Mouse (Mus musculus): ENCODE measurements at regions not wholly inside any gene's neighbourhood (a gene's known extent, or its start where the extent isn't known, plus 50 kb on each side); places are given as distances from the start of the nearest gene placed in this dataset.

DNA sequence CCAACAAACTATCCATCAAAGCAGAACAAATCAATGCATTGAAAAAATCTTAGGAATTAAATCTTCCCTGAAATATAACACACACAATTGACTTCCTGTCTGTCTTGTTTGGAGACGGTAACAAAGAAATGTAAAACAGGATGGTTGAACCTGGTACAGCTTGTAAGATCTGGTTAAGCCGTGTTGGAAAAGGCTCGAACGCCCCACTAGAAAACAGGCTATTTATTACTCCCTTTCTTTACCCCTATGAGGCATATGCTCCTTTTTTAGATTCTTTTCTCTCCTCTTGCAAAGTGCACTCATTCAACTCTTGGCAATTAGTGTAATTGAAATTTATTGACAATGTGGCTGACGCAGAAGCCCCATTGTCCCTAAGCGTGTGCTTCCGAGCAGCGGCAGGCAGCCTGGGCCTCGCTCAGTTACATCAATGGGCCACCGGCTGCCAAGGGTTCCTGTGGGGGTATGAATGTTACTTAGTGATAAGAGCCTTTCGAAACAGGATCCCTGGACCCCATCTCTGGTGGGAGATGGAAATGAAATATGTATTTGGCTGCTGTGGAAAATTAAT, 297.2 kb upstream of the Adamts16 start:
- no peak for DNase-seq (ENCODE audit: low spot score)

GRCm38 (mm10) chr13:71135940-71136632, 294.5 kb upstream of the Adamts16 start:
- no peak for DNase-seq (ENCODE audit: low spot score)

- DNase-seq (ENCODE audit: low spot score): no peak
Measured at GRCm38 (mm10) chr13:71121484-71121883, 279.9 kb upstream of the Adamts16 start.

DNA sequence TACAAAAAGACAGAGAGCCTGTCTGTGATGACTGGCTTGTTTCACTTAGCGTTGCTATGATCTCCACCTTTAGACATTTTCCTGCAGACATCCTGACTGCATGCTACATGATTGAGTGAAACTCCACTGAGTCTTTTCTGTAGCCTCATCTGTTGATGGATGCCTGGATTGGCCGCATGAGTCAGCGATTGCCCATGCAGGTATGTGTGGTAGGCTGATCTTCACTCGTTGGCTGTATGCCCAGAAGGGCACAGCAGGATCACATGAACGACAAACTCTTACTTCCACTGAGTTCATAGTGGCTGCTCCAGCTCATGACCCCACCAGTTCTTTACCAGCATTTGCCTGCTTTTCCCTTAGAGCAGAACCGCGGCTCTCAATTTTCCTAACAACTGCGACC, 266.6 kb upstream of the Adamts16 start:
- no peak for DNase-seq (ENCODE audit: low spot score)

DNA sequence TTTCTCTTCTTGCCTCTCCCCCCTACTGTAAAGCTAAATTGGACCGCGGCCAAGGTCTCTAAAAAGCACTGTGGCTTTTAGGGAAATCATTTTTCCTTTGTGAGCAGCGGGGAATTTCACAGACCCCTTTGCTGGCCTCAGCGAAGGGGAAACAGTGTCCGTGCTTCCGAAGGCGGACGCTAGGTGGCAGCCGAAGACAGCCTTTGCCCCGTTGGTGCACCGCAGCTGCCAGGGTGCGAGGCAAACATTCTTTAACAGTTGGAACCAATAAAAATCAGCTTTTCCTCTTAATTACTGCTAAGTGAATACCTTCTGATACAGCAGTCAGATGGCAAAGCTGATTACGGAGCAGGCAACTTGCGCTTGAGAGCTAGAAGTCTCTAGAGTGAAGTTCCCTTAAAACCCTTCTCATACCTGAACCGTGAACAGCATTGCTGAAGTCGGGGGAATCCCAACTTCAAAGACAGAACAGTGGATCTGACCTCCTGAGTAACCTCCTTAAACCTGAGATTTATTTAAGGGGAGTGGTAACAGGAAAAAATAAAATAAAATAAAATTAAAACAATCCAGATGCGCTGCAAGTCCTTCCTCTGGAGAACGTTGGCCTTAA, 263.7 kb upstream of the Adamts16 start:
- DNase-seq (ENCODE audit: low spot score): peak; percentile 46

GRCm38 (mm10) chr13:71104419-71105228, 263.0 kb upstream of the Adamts16 start:
- DNase-seq (ENCODE audit: low spot score): no peak

- DNase-seq (ENCODE audit: low spot score): no peak
Measured at GRCm38 (mm10) chr13:71084301-71084700, 242.7 kb upstream of the Adamts16 start.

DNA sequence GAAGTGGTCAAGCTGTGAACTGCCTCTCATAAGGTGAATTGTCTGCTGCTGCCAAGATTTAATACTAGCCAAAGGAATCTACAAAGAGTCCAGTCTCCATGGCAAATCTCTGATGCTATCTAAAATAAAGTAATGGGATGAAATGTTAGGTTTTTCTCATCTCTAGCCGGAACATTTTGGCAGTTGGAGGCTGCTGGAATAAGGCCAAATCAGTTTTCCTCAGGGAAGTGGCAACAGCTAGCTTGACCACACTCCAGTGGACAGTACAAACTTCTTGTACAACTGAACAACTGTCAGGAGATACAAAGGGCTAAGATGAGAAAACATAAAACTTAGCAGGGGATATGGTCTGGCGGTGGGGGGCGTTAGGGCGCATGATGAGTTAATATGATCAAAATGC, 234.3 kb upstream of the Adamts16 start:
- DNase-seq (ENCODE audit: low spot score): no peak

DNA sequence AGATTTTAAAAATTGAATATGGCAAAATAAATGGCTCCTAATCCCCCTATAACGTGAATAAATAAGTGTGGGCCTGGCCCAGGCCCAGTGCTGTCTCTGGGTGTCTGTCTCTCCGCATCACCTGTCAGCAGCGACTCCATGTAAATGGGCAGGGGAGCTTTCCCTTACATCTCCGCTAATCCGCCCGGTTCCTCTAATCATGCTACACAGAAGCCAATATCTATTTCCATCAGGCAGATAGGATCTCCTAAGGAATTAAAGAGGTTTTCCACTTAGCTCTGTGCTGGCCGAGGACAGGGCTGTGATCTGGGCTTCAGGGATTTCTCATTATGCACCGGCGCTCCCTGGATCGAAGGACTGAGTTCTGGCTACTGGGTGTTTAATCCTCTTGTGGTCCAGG, 232.4 kb upstream of the Adamts16 start:
- DNase-seq (ENCODE audit: low spot score): no peak

DNA sequence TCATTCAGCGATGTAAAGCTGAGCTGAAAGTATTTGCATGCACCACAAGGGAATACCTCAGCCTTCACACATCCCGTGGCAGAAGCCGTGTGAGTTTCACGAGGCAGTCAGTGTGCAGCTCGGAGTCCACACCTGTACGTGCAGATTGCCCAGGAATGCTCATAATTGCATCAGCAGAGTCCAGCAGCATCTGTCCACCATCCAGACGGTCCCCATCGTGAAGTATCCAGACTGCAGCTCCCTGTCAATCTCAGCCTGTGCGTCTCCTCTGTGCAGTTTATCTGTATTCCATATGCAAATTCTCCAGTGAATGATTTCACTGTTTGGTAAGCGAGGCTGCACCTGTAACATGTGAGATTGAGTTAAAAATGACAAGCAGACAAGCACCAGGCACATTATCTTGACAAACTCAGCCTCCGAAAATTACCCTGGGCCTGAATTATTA, 227.2 kb upstream of the Adamts16 start:
- no peak for DNase-seq (ENCODE audit: low spot score)

DNA sequence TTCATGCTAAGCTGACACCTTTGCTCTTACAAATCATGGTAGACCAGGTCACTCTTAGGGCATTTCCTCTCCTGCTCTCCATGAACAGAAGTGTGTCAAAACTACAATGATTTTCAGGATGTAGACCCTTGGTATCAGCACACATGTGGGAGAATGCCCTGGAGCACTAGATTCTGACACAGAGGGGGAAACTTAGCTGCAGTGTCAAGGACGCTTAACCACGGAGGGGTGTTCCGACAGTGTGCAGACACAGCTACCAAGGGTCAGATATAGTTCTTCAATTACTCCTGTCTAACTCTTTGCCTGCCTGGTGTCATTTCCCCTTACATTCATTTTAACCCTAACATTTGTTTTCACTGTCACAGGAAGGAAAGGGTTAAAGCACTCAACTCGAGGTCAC, 226.4 kb upstream of the Adamts16 start:
- DNase-seq (ENCODE audit: low spot score): no peak

DNA sequence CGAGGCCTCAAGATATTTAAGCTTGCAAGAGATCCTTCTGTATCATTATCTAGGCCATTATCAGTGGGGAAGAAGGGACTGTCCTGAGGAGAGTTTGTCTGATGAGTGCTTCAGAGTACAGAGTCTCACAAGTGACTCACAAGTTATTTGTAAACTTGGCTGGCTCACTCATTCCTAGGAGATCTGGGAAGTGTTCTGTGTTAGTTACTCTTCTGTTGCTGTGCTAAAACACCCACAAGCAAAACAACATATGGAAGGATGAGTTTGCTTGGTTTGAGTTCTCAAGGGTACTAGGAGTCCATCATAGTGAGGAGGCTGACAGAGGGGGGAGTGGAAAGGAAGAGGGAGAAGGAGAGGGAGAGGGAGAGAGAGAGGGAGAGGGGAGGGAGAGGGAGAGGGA, 224.0 kb upstream of the Adamts16 start:
- DNase-seq (ENCODE audit: low spot score): no peak

DNA sequence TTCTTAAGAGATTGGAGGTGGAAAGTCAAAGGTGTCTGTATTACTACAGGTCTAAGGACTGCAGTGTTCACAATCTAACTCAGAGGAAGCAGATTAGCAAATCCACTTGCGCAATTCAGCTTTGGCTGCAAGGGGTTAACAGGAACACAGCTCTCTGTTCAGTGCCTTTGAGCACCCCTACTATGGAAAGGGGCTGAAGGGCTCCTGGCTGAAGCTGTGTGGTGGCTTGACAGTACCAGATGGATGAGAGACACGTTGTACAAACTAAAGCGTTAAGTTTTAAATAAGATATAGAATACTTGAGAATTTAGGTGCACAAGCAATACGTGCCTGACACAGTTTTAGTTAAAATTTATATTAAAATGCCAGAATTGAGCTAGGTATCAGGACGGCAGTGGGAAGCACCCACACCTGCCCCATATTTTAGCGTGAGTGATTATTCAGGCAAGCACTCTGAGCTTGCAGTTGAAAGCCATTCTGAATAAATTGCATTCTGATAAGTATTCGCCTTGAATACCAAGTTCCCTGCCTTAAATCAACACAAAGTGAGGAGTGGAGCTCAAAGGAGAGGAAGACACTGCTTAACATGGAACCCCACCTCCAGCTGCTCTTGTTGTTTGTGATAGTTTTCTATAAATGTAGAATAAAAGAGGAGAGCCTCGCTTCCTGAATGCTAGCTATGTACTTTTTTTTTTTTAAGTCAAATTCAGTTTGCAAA, 223.1 kb upstream of the Adamts16 start:
- no peak for DNase-seq (ENCODE audit: low spot score)

GRCm38 (mm10) chr13:71053361-71054264, 212.0 kb upstream of the Adamts16 start:
- no peak for DNase-seq (ENCODE audit: low spot score)

- no peak for DNase-seq (ENCODE audit: low spot score)
Measured at GRCm38 (mm10) chr13:71050646-71051045, 209.0 kb upstream of the Adamts16 start.

GRCm38 (mm10) chr13:71036000-71036399, 194.4 kb upstream of the Adamts16 start:
- no peak for DNase-seq (ENCODE audit: low spot score)

DNA sequence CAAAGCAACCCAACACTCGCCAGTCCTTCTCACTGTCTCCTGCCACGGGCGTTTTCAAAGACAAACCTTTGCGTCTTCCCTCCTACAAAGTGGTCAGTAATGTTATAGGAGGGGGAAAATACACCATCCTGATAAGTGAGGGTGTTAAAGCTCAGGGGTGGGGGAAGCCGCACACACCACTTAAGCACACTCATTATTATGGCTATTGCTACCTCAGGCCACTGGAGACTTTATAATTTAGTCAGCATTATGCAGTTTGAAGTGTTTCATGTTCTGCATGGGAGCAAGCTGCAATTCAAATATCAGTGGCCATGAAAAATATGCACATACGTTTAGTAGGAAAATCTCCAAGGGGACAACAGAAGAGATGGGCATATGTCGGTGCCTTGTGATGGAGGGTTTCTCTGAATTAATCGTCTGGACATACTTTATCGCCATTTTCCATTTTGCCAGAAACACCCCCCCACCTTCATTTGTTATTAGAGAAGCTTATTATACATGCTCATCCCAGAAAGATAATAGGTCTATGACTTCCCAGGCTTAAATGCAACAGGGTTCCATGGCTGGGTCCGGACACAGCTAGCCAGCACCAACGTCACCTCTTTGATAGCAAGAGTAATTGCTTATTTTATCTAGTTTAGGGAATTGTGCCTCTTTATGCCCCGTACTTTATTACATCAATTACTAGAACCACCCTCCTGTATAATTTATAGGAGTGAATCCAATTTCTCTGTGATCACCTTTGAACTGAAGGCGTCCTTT, 193.5 kb upstream of the Adamts16 start:
- DNase-seq (ENCODE audit: low spot score): no peak

DNA sequence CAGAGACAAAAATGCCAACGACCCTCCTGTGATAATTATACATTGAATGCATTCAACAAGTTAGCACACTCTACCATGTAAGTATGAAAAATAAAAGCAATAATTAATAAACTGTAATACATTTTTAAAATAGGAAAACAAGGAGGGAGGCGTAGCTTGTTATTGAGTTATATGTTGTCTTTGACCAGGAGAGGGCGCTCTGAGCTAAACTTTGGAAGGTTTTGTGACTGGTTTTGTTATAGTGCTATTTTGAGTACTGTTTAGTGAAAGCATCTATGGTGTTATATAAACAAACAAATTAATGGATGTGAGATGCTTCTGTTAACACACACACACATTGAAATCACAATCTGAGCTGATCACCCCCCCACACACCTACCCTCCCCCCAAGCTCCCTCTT, 166.6 kb upstream of the Adamts16 start:
- no peak for DNase-seq (ENCODE audit: low spot score)

DNA sequence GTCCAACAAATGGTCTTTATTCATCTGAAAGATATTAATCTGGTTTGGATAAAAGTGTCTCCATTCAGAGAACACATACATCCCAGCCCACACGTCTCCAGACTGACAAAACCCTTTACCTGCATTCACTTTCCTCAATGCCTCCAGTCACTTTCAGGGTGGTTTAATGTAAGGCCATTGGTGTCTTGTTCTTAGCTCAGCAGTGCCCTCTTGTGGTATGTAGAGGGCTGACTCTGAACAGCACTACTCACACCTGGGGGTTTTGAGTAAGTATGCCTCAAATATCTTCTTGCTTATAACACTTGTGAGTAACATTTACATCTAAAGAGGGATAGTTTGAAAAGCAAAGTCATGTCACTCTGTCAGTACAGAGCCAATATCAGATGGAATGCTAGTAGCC, 164.5 kb upstream of the Adamts16 start:
- DNase-seq (ENCODE audit: low spot score): no peak

- no peak for DNase-seq (ENCODE audit: low spot score)
Measured at GRCm38 (mm10) chr13:71003517-71003916, 161.9 kb upstream of the Adamts16 start.
